Mouse (Mus musculus) kidney, adult 9 months (tissue): Measurements from ENCODE around the gene Naa15.

Experiments
- DNase-seq: peaks from one replicate; pipeline ENCODE4 v3.0.0; 2022

Naa15 gene

DNA sequence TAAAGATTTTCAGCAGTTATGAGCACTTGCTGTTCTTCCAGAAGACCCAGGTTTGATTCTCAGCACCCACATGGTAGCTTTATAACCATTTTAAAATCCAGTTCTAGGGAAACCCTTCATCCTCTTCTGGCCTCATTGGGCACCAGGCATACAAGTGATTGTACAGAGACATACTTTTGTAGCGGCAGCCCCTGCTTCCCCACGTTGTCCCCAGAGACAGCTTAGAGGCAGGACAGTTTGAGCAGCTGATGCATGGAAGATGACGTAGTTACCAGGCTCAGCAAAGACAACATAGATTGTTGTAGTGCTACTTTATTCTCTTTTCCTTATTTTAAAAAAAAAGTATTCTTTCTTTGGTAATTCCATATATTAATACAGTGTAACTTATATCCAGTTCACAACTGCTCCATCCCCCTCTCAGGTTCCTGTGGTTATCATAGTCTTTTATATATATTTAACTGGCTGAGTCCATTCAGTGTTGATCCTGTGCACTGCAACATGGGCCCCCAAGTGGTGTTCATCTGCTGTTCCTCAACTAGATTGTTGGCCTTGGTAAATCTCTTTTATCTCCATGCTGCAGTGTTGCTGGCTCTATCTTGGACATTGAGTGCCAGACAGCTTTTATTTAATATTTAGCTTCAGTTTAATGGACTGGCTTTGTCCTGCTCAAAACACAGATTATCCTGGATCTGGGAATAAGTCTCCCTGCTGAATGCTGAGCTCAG lies 20.1 kb downstream of the Naa15 start:
- DNase-seq, result no peak

DNA sequence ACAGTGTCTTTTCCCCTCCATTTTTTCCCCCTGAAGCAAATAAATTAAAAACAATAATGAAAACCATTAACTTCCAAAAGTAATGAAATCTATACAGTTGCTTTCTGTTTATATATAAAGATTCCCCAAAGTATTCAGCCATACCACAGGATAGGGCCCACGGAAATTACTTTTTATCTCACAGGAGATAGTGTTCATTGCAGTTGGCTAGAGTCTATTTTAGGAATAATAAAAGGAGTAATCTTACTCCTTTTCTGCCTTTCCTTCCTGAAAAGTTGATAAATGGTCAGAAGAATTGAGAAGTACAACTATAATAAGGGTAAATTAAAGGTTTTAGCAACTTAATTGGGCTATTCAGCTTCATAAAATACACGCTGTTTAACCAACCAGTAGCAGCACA lies 53.6 kb downstream of the Naa15 start:
- DNase-seq, result no peak

DNA sequence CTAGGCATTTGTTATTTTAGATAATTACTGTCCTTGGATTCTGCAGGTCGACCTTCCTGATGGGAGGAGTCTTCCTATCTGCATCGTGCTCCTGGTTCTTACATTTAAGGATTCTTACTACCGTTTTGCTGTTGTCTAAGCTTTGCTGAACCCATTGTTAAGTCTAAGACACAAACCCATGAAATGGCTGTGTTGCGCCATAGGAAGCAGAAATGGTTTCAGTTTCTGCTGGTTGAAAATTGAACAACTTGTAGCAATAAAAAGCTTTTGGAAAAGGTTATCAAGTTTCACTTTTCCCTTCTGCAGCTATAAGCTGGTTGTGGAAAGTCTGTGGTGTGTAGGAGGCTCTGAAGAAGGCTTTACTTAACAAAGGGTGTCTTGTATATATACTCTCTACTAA lies 60.8 kb downstream of the Naa15 start:
- DNase-seq, result no peak

DNA sequence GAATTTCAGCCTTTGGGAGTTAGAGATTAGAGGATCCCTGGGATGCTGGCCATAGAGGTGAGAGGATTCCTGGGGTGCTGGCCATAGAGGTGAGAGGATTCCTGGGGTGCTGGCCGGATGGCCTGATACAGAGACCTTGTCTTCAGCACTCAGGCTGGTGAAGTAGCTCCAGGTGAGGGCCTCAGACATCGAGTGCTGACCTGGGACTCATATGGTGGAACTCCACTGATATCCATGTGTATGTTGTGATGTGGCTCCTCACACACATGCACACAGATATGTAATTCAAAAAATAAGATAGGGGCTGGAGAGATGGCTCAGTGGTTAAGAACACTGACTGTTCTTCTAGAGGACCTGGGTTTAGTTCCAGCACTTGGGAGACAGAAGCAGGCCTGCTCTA lies 64.9 kb downstream of the Naa15 start:
- DNase-seq, result no peak

DNA sequence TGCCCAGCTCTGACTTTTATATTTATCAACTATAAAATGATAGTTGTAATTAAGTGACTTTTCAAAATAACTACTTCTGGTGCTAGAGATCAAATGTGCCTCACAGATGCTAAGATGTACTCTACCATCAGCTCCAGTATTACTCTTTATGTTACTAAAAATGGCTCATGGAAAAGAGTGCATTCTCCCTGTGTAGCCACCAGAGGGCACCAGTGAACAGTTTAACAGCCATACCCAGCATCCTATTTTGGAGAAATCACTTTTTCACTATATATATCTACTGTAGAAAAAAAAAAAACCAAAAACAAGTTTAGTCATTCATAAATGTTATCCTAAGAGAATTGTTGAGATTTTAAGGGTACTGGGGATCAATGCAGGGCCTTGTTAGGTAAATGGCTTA lies 66.1 kb downstream of the Naa15 start:
- peak; percentile 43 for DNase-seq

DNA sequence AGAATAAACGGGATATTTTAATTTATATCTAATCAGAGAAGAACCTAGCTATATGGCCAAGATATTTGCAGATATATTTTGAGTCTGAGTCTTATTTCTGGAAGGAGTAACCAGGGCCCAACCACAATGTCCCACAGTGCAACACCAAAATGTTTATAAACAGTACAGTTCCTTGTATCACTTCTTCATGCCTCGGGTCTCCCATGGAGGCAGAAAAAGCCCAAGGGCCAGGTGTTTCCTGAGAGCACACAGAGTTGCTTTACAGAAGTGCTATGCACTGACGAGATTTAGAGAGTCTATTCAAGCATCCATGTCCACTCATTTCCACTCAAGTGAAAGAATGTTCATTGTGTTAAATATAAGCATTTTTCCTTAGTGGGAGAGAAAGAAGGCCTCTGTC lies 66.9 kb downstream of the Naa15 start:
- DNase-seq, result no peak

DNA sequence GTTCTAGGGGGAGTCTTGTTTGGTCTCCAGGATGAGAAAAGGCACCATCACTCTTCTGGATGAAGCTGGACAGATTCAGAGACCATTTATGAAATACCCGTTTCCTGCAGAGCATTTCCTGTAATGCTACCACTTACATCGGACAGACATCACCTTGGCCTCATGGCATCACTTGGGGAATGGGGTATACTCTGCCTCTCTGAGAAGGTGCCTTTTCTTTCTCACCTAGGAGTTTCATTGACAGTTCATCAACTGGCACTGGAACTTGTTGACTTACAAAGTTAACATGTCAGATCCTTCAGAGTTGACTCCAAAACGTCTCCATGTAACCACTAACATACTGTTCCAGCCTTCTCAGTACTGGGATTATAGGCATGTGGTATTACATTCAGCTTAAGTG lies 67.8 kb downstream of the Naa15 start:
- DNase-seq, result peak; percentile 11

DNA sequence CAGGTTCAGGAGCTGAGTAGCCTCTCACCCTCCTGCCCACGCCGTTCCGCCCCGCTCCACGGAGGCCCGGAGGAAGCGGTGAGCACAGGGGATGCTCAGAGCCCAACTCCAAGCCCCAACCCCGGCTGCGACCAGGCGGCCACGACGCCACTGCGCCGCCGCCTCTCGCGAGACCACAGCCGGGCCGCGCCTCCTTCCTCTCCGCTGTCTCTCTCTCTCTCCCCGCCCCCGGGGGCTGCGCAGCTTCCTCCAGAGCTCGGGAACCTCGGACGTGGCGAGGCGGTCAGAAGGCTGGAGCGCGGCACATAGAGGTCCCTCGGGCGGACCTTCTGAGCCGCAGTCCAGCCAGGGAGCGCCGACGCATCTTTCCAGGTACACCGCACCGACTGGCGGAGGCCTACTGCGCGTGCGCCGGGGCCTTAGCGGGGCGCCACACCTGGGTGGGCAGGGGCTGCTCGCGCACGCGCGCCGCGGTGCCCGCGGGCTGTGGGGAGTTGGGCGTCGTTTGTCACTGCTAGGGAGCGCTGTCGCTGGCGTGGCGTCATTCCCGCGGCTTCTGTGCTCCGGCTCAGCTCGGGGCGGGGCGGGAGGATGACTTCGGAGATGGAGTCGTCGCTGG lies 68.9 kb downstream of the Naa15 start, which contains the start of gene Rab33b:
Gene Rab33b (plus strand): TSS at position 180 of the 619 bp plus-strand sequence.
- DNase-seq, result peak; percentile 98

DNA sequence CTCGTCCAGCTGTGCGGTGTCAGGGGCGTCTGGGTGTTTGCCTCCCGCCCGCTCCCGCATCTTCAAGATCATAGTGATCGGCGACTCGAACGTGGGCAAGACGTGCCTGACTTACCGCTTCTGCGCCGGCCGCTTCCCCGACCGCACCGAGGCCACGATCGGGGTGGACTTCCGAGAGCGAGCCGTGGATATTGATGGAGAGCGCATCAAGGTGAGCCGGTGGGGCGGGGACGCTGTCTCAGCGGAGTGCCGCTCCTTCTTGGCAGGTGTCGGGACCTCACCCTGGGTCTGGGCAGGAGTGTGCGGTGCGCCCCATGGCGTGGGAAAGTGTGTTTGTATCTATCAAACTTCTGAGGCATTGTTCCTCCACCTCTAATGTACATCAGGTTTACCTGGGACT lies 69.4 kb downstream of the Naa15 start:
- DNase-seq, result no peak

DNA sequence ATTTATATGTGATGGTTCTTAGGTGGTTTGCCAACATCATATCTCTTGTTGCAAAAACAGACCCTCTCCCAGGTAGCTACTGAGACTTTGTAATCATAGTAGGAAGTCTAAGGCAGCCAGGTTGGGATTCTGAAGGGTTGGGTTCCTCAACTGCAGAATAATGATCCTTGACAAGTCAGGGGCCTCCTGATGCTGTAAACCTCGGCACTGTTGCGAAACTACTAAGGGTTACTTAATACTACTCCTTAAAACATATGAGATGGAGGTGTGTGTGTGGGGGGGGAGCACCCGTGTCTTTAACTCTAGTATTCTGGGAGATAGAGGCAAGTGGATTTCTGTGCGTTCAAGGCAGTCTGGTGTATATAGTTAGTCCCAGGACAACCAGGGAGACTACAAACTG lies 70.4 kb downstream of the Naa15 start:
- DNase-seq, result no peak

DNA sequence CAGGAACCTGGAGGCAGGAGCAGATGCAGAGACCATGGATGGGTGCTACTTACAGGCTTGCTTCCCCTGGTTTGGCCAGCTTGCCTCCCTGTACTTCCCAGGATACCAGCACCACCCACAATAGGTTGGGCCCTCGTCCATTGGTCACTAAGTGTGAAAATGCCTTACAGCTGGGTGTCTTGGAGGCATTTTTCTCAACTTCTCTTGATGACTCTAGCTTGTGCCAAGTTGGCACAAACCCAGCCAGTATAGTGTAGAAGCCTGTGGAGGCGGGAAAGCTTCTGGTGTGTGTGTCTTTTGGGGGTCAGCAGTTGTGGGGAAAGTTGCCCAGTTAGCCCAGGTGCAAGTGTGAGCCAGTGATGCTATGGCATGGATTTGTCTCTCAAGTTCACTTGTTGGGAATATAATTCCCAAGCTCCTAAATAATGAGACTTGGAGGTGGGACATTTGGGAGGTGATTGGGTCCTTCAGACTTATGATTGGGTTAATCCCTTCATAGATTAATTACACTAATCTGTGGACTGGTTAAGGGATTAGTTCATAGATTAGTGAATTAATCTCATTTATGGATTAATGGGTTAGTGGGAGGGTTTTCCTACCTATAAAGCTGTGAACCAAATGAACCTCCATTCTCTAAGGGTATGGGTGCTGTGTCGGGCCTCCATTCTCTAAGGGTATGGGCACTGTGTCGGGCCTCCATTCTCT lies 71.7 kb downstream of the Naa15 start:
- no peak for DNase-seq

DNA sequence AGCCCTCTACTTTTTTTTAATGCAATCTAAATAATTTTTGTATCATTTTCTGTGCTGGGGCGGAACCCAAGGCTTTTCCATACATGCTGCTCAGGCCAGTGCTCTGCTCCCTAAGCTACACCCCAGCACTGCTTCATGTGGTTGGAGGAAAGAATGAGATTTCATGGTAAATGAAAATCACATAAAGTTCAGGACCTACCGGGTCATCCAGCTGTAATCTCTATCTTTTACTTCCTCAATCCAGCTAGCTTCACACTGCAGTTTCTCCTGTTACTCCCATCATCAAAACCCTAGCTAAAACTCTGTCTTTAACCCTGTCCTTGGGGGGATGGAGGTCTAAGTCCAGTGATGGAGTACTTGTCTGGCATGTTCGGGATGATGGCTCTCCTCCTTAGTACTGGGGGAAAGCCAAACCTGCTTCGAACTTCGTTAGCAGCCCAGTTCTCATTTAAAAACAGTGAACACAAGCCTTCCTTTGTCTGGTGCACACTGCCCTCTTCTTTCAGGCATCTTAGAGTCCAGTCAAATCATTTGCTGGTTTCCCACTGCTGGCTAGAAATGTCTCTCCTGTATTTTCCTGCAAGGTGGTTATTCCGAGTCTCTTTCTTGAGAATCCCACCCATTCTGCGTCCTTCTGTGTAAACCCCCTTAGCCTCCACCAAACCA lies 75.3 kb downstream of the Naa15 start:
- no peak for DNase-seq

DNA sequence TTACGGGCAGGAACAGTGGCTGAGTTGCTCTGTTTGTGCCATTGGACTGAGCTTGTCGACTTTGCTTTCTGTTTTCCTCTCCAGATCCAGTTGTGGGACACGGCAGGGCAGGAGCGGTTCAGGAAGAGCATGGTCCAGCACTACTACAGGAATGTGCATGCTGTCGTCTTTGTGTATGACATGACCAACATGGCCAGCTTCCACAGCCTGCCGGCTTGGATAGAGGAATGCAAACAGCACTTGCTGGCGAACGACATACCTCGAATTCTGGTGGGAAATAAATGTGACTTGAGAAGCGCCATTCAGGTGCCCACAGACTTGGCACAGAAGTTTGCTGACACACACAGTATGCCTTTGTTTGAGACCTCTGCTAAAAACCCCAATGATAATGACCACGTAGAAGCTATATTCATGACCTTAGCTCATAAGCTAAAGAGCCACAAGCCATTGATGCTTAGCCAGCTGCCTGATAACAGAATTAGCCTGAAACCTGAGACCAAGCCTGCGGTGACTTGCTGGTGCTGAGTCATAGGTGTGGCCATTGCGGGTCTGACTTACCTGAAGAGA lies 78.4 kb downstream of the Naa15 start:
- no peak for DNase-seq

DNA sequence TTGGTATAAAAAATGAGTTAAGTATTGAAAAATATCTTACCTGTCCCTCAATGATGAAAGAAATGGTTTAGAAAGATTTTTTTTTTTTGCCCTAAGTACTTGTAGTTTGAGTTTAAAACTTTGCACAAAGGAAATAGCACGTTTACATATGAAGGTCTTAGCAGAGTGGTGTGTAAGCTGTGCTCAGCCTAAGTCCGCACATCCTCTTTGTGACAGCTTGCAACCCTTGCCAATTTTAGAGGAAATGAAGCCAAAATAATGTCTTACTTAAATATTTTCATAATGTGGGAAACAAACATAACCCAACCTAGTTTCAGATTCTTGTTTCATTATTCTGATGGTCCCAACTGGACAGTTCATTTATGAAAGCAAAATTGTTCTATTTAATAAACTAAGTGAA lies 79.5 kb downstream of the Naa15 start:
- DNase-seq, result no peak

DNA sequence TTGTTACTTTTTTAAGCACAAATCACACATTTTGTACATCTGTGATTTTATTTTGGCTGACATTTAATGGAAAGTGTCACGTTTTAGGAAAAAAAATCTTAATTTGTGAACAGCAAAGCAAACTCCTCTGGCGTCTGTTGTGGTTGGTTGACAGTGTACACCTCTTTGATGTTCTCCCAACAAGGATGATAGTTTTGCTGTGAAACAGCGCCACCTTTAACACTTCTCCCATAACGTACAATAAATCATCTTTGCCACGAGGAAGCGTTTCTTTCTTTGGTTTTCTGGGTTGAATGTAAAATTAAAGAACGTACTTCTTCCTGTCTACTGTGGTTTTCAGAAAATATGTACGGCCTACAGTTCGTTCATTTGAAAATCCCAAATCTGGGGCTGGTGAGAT lies 80.7 kb downstream of the Naa15 start:
- no peak for DNase-seq

DNA sequence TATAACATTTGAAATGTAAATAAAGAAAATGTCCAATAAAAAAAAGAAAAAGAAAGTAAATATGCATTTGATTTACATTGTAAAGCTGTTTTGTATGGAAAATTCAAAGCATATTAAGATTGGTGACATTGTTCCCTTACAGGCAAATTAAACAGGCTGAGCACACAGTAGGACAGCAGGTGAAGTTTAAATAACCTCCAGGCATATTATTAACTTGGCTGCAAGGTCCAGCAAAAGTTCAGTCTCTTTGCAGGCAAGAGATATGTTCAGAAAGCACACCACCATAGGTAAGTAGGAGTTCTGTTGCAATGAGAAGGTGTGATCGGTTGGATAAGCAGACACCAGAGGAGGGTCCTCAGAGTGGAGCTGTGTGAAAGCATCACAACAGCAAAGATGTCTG lies 83.0 kb downstream of the Naa15 start:
- no peak for DNase-seq

DNA sequence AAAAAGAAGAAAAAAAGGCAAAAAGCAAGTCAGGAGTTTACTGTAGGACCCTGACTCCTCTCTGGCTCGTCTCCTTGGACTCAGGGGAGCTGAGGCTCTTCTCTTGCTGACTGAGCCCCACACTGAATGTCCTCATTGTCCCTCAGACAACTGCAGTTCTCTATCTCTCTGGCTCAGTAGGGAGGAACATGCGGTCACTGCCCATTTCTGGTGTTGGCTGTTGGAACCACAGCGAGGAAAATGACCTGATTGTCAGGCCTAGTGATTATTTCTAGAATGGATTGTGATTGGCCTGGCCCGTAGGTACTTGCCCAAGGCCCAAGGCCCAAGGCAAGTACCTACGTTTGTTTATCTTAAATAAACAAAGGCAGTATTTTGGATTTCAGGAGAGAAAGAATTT lies 83.7 kb downstream of the Naa15 start:
- DNase-seq, result no peak

DNA sequence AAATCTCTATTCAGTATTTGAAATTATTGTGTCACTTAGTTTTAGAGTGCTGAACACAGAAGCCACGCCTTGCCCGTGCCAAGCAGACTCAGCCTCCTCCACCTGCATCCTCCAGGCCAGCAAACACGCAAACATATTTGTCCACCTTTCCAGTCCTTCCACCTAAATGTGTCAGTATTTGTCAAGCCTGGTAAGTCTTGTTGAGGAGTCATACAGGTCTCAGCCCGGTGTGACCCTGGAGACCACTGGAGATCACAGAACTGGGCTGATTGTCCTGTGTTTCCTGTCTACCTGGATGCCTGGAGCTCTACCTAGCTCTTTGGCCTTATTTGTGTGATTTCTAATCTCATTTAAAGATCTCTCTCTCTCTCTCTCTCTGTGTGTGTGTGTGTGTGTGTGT lies 84.9 kb downstream of the Naa15 start:
- DNase-seq, result no peak

DNA sequence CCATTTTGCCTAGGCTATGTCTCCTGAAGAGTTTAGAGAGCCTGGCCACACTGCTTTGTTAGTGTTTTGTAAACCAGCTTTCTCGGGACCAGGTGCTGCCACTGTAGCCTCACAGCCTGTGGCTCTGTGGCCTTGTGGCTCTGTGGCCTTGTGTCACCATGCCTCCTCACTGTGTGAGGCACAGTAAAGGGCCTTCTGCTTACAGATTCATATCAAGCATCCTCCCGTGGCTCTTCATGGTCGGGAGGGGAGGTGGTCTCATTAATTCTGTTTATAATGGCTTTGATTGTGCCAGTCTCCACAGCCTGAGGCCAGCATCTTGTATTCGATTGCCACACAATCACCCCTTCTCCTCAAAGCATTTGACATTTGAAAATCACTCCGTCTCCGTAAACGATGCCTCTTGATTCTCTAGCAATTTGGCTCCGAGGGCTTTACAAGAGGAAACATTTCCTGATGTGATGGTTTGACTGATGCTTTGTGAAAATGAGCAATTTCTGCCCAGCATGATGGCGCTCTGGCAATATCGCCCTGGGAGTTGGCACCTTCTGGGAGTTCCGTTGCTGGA lies 89.5 kb downstream of the Naa15 start:
- no peak for DNase-seq

DNA sequence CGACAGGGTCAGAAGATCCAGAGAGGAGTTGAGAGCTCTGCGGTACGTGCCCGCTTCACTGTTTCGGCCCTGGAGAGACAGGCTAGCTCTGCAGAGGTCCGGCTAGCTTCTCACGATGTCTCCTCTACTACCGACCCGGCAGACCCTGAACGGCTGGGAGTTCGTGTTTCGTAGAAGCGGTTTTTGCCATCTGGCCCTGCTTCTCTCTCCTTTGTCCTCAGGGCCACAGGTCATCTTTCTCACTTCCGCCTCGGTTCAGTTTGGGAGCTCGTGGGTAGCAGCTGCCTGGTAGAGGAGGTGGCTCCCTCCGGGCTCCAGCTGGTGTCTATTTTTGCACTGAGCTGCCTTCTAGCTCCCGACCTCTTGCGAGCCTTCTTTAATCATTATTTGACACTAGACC lies 90.5 kb downstream of the Naa15 start:
- DNase-seq, result peak; percentile 23

DNA sequence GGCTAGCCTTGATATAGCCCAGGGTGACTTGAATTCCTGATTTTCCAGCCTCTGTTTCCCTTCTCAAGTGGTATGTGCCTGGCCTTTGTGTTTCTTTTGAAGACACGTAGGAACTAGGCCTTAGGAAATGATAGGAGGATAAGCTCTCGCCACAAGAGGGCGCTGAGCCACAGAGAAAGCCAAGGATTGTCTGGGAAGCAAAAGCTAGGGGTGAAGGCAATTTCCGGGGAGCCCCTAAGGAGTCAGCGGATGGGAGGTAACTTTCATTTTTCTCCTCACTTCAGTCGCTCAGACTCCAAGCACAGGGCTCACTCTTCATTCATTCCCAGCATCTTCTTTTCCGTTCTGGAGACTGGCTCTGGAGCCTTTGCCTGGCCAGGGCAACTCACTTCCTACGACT lies 96.0 kb downstream of the Naa15 start:
- peak; percentile 78 for DNase-seq

DNA sequence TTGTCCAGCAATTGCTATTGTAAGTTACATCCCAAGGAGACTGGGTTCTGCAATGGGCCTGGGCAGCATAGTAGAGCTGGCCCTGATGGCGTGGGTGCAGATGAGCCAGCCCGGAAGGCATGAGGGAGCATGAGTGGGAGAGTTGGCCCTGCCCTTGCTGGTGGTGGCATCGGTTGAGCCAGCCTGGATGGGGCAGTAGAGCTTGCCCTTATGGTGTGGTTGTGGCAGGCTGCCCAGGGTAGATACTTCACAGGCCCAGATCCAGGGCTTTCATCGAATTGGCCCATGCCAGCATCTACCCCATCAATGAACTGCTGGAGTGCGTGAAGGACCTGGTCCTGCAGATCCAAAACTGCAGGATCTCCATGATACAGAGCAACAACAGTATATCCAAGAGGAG lies 97.0 kb downstream of the Naa15 start:
- DNase-seq, result no peak

DNA sequence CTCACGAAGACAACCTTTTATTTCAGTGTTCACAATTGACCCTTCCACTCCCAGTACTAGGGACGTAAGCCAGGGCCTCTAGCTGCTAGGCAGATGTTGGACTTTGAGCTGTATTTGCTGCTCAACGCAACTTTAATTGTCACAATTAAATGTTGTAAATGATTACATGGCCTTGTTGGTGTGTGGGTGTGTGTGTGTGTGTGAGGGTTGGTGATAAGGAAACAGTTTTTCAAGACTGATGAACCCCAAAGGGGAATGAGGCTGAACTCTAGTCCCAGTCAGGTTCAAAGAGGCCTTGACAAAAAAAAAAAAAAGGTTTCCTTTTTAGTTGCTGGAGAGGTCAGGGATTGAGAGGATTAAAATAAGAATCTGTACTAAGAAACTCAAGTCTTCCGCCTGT lies 102.5 kb downstream of the Naa15 start:
- peak; percentile 29 for DNase-seq
